Mouse (Mus musculus): ENCODE measurements at regions not wholly inside any gene's neighbourhood (a gene's known extent, or its start where the extent isn't known, plus 50 kb on each side); places are given as distances from the start of the nearest gene placed in this dataset.

GRCm38 (mm10) chr4:150725443-150726135 is 73.6 kb upstream of the Slc45a1 start:
- DNase-seq (ENCODE audit: low read depth) = no peak

GRCm38 (mm10) chr4:150724823-150725222 is 72.8 kb upstream of the Slc45a1 start:
- DNase-seq (ENCODE audit: low read depth) = no peak

GRCm38 (mm10) chr4:150721619-150722283 is 69.8 kb upstream of the Slc45a1 start:
- DNase-seq (ENCODE audit: low read depth) = no peak

DNA sequence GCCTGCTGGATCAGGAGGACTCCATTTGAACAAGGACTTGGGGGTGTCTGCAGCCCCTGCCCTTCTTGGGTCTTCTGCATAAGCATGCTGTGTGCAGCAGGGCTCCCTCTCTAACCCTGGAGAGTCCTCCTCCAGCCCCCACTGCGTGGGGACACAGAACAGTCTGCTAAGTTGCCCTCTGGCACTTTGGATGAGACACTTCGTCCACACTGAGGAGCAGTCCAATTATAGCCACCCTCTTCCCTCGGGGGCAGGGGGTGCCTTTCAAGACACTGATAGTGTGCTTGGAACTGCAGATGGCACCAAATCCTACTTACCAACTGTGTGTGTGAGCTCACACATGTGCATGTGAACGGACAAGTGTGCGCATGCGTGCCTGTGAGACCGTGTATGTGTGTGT is 65.9 kb upstream of the Slc45a1 start:
- no peak for DNase-seq (ENCODE audit: low read depth)

DNA sequence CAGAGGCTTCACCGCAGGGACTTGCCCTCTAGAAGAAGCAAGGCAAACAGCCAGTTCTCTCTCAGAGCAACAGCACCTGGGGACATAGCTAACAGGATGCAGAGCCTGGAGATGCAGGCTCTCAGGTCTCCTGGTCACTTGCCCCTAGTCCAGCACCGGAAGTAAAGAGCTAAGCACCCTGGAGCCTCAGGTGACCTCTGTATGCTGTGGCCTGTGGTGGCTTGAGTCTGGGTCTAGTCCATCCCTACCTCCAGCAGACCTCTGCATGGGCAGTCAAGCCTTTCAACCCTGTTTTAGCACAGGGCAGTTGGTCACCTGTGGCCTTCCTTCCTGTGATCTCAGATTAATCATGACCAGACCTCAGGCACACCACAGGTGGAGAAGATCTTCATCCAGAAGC is 63.1 kb upstream of the Slc45a1 start:
- DNase-seq (ENCODE audit: low read depth) = no peak

GRCm38 (mm10) chr4:150713291-150713690 is 61.3 kb upstream of the Slc45a1 start:
- no peak for DNase-seq (ENCODE audit: low read depth)

DNA sequence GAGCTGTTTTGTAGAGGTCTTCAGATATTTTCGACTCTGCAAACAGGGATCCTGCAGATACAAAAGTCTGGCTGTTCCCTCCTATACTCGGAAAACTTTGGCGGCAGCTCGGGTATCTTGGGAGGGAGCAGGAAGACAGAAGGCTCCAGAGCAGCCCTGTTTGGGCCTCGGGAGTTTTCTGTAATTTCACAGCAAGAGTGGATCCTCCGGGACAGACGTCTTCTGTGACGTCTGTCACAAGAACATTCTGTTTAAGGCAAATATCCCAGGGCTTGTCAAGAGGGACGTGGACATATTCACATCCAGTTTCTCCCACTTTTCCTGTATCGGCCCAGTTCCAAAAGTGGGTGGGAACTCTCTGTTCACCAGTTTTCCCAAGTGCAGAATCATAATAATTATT is 60.9 kb upstream of the Slc45a1 start:
- DNase-seq (ENCODE audit: low read depth) = no peak

- no peak for DNase-seq (ENCODE audit: low read depth)
Measured at GRCm38 (mm10) chr4:150711646-150712045, 59.7 kb upstream of the Slc45a1 start.

DNA sequence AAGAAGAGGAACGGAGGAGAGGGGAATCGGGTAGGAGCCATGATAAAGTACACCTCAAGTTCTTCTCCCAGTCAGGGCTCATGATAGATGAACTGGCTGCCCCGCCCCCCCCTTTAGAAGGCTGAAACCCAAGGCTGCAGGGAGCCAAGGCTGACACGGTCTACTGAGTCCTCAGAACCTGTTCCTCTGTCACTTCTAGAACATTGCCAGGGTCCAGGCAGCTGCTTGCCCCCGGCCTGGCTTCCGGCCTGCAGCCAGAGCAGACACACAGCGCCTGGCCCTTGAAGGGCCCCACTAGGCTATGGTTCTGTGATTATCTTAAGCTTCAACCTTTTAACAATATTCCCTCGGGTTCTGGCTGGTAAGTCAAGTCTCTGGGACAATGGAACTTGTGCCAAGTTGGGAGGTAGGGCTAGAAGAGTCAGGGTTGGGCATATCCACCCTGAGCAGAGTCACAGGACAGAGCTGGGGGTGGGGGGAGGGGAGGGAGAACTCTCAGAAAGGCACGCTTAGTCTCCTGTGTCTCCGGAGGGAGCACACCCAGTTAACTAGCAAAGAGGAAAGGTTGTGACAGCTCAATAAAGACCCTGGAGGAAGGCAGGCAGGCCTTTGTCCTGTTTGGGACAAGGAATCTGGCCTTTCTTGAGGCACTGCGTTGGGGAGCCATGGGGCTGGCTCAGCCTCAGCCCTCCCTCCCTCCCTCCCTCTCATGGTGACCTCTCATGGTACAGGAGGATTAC is 57.6 kb upstream of the Slc45a1 start:
- DNase-seq (ENCODE audit: low read depth) = no peak

DNA sequence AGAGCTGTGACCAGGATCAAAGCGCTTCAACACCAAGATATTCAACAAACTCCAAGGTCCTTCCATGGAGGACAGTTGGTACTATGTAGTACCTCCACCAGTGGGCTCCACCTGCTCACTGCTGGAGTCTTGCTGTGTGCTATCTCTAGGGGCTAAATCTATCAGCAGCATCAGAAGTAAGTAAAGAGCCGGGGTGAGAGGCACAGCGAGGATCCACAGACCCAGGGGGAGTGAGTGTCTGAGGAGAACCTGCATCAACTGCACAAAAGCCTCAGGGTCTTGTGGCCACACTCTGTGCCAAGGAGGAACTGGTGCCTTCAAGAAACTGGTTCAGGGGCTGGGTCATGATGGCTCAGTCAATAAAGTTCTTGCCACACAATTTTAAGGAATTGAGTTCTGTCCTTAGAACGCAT is 56.6 kb upstream of the Slc45a1 start:
- DNase-seq (ENCODE audit: low read depth) = no peak

DNA sequence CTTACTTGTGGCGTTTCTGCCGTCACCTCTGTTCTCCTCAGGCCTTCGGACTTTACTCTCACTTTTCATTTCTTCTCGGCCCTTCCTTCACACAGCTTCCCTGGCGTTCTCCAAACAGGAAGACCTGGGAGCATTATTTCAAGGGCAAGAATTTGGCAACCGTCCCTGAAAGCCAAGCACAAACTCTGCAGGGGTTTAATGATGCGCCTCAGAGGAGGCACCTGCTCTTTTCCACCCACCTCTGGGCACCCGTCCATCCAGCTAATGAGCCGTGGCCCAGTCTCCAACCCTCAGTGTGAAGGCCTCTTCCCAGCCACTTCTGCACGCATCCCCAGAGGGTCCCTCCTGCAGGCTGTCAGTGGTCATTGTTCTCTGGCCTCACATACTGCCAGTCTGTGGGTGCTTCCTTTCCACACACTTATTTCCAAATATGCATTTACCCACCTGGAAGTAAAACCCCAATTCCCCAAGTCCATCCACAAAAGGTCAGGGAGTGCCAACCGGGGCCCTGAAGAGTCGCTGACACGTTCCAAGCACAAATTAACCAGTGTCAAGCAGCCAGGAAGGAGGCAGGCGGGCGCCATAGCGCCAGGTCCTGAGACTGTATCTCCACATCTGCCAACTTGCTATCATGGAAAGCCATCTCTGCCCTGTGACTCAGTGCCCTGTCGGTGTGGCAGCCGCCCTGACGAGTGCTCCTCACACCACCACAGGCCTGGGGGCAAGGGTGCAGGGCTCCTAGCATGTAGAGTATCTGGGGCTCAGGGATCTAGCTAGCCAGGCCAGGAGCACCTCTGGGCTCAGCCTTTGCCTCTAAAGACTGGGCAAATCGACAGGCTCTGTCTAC is 56.0 kb upstream of the Slc45a1 start:
- peak; percentile 88 for DNase-seq (ENCODE audit: low read depth)

DNA sequence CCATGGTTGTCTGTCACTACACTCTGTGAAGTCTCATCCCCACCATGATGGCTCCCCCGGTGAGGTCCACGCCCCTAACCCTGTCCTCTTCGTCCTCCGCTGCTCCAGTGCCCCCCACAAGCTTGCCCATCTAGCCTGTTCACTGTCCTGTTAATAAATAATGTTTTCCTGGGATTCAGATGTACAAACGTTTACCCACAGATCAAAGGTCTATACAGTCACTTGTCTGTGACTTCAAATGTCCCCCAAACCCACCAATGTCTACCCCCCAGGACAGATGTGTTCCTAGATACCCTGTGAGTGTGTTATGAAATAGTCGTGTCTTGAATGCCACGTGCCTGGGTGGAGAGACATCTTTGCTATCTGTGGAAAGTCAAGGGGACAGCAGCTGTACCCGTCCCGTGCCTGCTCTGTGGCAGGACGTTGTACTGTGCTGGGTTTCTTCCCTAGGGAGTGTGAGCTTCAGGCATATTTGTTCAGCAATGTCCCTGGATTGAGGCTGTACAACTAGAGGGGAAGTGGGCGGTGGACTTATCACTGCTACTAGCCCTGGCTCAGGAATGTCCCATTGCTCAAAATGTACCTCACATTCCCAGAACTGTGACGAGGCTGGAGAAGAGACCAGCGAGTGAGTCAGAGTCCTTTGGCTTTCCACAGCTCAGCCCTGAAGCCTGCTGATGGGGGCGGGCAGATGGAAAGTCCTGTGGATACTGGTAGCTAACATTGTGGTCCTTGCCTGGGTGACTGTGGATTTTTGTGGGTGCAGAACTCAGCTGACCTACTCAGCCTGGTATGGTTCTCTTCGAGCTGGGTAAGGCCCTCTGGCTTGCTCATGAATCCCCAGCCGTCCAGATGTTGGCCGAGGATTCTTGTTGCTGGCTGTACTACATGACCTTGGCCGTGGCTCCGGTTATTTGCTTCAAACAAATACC is 55.1 kb upstream of the Slc45a1 start:
- DNase-seq (ENCODE audit: low read depth) = no peak

GRCm38 (mm10) chr4:150706291-150706690 is 54.3 kb upstream of the Slc45a1 start:
- DNase-seq (ENCODE audit: low read depth) = no peak

DNA sequence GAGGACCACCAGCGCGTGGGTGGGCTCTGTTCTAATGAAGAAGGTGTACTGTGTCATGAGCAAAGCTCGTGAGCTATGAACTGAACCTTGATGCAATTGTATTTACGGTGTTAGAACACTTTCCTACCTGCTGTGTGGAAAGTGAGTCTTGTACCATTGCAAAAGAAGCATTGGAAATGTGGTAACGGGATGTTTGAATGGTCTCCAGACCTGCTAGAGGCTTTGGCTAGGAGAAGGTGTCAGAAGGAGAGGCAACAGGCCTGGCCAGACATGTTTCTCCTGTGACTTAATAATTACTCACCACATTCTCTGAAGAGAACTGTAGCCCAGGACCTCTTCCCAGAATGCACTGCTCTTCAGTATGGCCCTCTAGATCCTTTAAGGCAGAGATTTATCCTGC is 51.3 kb upstream of the Slc45a1 start:
- DNase-seq (ENCODE audit: low read depth) = peak; percentile 99

All from gonadal fat pad, adult 2 months (tissue).